Mouse (Mus musculus) heart, adult 10 weeks (tissue): ENCODE data around the gene Homez. TPM values are rescaled to one million over a fixed set of nuclear protein-coding genes. Genes with fewer than 3 reads are reported as not detected.

ENCODE experiments used
- polyA plus RNA-seq: library from polyadenylated mRNA; stranded (reverse); fragments of 350-450 nt; fragmentation: Illumina TruSeq; extraction: RNeasy Lipid Tissue Mini Kit (QIAGEN cat#74804); gene quantifications from one replicate; pipeline ENCODE4 v1.2.3, GENCODE M21; 2014; ENCODE audit warnings: low read depth, low replicate concordance

The Homez gene
- 4.2 TPM for polyA plus RNA-seq

DNA sequence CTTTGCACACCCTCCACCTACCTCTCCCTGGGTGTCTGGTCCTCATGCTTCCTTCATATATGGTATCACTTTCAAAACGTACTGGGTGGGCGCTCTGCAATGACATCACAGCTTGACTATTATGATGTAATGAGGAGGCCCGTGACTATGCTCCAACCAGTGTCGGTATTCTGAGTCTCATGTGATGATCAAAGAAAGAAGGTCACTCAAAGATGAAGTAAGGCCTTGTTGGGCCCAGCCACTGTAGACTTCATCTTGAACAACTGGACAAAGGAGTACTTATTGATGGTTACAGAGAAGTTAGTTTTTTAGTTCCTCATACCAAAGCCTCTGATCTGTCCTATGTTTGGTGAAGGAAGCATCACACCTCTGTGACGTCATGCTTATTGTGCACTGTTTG is at the start of gene Homez:
Homez (minus strand) TSS at position 101 of the 400 bp plus-strand sequence.

DNA sequence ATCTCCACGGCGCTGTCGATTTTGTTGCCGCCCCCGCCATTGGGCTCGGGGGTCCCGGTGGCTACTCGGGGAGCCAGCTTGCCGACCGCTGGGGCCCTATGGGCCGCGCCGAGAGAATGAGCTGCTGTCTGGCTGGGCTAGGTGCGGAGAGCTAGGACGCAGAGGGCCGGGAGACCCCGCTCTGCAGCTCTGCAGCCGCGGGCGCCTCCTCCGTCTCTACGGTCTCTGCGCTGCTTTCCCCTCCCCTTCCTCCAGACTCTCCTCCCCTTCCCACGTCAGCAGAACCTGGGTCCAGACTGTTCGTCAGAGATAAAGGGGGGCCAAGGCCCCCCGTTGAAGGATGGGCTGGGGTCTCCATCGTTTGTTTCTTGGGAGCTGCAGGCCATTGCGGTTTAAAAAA is 42.1 kb upstream of the Homez start, which contains the start of gene Slc22a17:
Slc22a17 (minus strand) TSS at position 247 of the 400 bp plus-strand sequence.

DNA sequence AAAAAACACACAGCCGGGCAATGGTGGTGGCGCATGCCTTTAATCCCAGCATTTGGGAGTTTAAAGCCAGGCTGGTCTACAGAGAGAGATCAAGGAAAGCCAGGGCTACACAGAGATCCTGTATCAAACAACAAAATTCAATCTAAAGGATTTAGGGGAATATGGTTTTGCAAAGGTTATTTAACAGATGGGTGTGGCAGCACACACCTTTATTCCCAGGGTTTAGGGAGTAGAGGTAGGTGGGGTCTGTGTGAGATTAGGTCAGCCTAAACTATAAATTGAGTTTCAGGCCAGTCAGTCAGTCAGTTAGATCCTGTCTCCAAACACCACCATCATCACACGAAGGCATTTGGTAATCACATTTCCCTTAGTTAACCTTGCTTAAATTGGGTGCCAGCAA is 21.4 kb upstream of the Homez start, which contains the start of gene Pabpn1:
Pabpn1 (plus strand) TSS at position 301 of the 400 bp plus-strand sequence.

DNA sequence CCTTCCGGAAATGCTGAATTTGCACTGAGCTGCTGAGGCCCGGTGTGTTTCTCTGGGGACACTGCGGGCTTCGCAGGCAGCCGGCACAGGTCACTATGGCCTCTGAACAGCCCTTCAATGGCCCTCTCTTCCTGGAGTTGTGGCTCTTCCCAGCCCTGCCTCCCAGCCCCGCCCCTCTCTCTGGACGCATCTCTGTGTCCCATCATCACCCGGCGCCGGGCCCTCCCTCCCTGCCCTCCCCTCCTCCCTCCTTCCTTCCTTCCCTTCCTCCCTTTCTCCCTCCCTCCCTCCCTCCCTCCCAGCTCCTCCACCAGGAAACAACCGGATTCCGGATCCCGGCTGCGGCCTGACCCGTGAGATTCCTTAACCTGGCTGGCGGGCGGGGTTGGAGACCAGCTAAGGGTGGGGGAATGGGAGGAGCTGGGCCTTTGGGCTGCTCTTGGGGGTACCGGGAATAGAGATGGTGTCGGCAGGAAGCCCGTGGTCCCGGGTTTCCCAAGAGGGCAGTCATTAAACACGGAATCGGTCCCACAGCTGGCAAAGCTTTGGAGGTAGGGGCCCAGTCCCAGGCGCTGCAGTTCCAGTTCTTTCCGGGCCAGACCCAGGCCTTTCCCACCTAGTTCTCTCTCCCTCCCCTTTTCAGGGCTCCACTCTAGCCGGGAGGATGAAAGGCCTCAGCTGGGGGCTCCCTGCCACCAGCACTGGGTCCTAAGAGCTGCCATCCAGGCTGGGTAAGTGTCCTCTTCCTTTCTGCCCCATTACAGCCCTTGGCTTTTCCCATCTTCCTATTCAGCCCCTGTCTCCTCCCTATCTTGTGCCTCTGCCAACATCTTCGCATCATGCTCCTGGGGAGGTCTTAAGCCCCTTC is 12.6 kb upstream of the Homez start, which contains the start of the genes Bcl2l2 and Gm20521:
Bcl2l2 (plus strand) TSS at position 224 of the 868 bp plus-strand sequence.
Gm20521 (plus strand) TSS at position 288 of the 868 bp plus-strand sequence.

DNA sequence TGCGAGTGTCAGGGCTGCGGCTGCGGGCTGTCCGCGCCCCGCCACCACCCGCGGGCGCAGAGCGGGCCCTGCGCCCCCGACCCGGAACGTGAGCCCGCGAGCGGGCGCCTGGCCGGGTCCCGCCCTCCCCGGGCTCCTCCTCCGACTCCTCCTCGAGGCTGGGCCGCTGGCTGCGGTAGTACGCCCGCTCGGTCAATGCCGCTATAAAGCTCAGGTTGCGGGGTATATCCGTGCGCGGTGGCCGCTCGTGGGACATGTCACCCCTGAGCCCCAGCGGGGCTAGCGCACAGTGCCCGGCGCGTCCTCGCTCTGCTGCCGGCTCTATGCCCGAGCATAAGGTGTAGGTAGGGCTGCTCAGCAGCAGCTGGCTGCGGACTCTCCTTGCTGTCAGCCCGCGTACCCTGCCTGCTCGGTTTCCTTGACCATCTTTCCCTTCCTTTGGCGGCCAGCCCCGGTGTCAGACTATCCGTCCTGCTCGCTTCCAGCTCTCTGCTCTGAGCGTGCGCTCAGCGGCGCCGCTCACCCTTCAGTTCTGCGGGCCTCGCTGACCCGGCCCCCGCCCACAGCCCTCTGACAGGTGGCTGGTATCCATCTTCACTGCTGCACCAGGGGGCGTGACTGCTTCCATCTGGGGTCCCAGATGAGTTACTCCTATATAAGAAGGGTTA is 6.4 kb upstream of the Homez start, which contains the start of gene Ppp1r3e:
Ppp1r3e (minus strand) TSS at position 503 of the 668 bp plus-strand sequence.

DNA sequence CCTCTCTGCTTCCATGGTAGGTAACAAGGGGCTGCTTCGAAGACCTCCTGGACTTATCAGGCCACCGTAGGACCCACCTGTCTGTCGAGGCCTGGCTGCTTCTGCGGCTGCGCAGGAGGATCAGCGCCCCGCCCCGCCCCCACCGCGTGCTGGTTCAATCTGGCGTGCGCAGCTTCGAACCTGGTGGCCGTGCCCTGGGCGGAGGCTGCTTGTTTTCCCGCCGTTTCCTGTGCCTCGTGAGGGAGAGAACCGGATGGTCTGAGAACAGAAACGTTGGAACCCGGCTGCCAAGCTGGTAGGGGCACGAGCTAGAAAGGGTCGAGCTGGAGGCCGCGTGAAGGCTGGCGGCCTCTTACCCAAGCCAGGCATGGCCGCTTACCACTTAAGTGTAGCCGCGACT is 56.8 kb downstream of the Homez start, which contains the start of gene Rnf212b:
Rnf212b (plus strand) TSS at position 151 of the 400 bp plus-strand sequence.

Other genes starting within 250 kb of the Homez start
- not detected for gene Psmb11, start 249.5 kb downstream of the Homez start, polyA plus RNA-seq
- not detected for gene Gm17606, start 230.0 kb downstream of the Homez start, polyA plus RNA-seq
- gene Cdh24, start 229.6 kb downstream of the Homez start, polyA plus RNA-seq: 0.58 TPM
- 15.0 TPM for gene 1700123O20Rik, start 184.7 kb downstream of the Homez start, polyA plus RNA-seq
- 103 TPM for gene Acin1, start 184.0 kb downstream of the Homez start, polyA plus RNA-seq
- gene Gm29776, start 172.1 kb downstream of the Homez start, polyA plus RNA-seq: not detected
- not detected for gene Cebpe, start 158.8 kb downstream of the Homez start, polyA plus RNA-seq
- 2.3 TPM for gene Slc7a8, start 89.0 kb downstream of the Homez start, polyA plus RNA-seq
- not detected for gene Rnf212b, start 56.8 kb downstream of the Homez start, polyA plus RNA-seq
- 6.7 TPM for gene Ppp1r3e, start 6.6 kb upstream of the Homez start, polyA plus RNA-seq
- gene Bcl2l2, start 12.4 kb upstream of the Homez start, polyA plus RNA-seq: 44.0 TPM
- not detected for gene Gm20521, start 12.5 kb upstream of the Homez start, polyA plus RNA-seq
- 80.5 TPM for gene Pabpn1, start 21.5 kb upstream of the Homez start, polyA plus RNA-seq
- gene Slc22a17, start 42.2 kb upstream of the Homez start, polyA plus RNA-seq: 7.5 TPM
- 2.7 TPM for gene Efs, start 55.2 kb upstream of the Homez start, polyA plus RNA-seq
- not detected for gene Il25, start 61.7 kb upstream of the Homez start, polyA plus RNA-seq
- gene Cmtm5, start 65.3 kb upstream of the Homez start, polyA plus RNA-seq: 1.1 TPM
- gene Myh6, start 96.0 kb upstream of the Homez start, polyA plus RNA-seq: 19,749 TPM
- gene Gm17428, start 106.0 kb upstream of the Homez start, polyA plus RNA-seq: not detected
- gene Myh7, start 123.7 kb upstream of the Homez start, polyA plus RNA-seq: 68.0 TPM
- 34.7 TPM for gene Ngdn, start 144.5 kb upstream of the Homez start, polyA plus RNA-seq
- gene Zfhx2, start 221.4 kb upstream of the Homez start, polyA plus RNA-seq: 2.3 TPM
- 17.0 TPM for gene Thtpa, start 223.8 kb upstream of the Homez start, polyA plus RNA-seq
- gene Ap1g2, start 235.6 kb upstream of the Homez start, polyA plus RNA-seq: 8.4 TPM
- 0.16 TPM for gene Jph4, start 246.0 kb upstream of the Homez start, polyA plus RNA-seq